In the genomic region with DNA sequence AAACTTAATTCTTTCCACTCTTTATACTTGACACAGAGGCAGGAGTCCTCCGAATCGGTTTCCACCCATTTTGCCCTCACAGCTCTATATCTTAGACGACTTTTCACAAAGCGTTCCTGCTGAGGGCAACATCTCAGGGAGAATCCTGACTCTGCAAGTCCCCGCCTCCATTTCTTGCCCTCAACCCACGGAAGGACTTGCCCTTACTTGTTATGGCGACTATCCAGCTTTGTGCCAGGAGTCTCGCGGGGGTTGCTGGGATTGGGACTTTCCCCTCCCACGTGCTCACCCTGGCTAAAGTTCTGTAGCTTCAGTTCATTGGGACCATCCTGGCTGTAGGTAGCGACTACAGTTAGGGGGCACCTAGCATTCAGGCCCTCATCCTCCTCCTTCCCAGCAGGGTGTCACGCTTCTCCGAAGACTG, we compare ENCODE assay signal across 8 mouse cellular contexts. TPM values are rescaled to one million over a fixed set of nuclear protein-coding genes. Genes with fewer than 3 reads are reported as not detected.
A peak's percentile ranks its signal among the peaks of the same experiment; 100 is the strongest.
DNase-seq lines count a peak whose midpoint lies in the region; ATAC-seq and TF ChIP-seq lines count a peak whose summit lies in the region.

A gene (minus strand): TSS at position 165 of the 424 bp plus-strand sequence.
A gene (plus strand): TSS at position 269 of the 424 bp plus-strand sequence.

- ATAC-seq in forebrain, embryonic 12.5 days (ENCODE audit: low FRiP score) = peak; percentile 64
- peak; percentile 69 for ATAC-seq in heart, postnatal 0 days (ENCODE audit: insufficient read depth, low read depth)
- ATAC-seq in liver, embryonic 16.5 days (ENCODE audit: low read depth) = peak; percentile 52
- peak; percentile 73 for ATAC-seq in neural tube, embryonic 13.5 days (ENCODE audit: low read depth)

- WGBS in forebrain, embryonic 12.5 days = 0% methylated on average over 13 of the region's 13 CpGs
- under 1% methylated on average over 13 of the region's 13 CpGs for WGBS in heart, postnatal 0 days
- WGBS in liver, embryonic 16.5 days (ENCODE audit: insufficient replicate concordance) = under 1% methylated on average over 13 of the region's 13 CpGs
- 1% methylated on average over 13 of the region's 13 CpGs for WGBS in neural tube, embryonic 13.5 days

- H3K9ac ChIP-seq in forebrain, embryonic 12.5 days = peak within 1 kb of the TSS; percentile 90
- peak within 1 kb of the TSS; percentile 77 for H3K9ac ChIP-seq in heart, postnatal 0 days (replicated peaks; ENCODE audit: low read depth, low read length)
- peak within 1 kb of the TSS; percentile 84 for H3K9ac ChIP-seq in liver, embryonic 16.5 days (ENCODE audit: low read depth, low read length)
- H3K9ac ChIP-seq in neural tube, embryonic 13.5 days = peak within 1 kb of the TSS; percentile 82

- H3K36me3 ChIP-seq in E14TG2a.4 (ENCODE audit: insufficient read depth, low read length) = peaks cover 60% of the 10 kb centered on the region
- peaks cover 12% of the 10 kb centered on the region for H3K36me3 ChIP-seq in forebrain, embryonic 12.5 days (replicated peaks)
- H3K36me3 ChIP-seq in heart, postnatal 0 days (replicated peaks; ENCODE audit: control insufficient read depth, insufficient read depth, low read length) = no peaks in the 10 kb centered on the region; the same call in none of the 2 replicates
- H3K36me3 ChIP-seq in liver, embryonic 16.5 days (ENCODE audit: control insufficient read depth, insufficient read depth) = no peaks in the 10 kb centered on the region
- no peaks in the 10 kb centered on the region for H3K36me3 ChIP-seq in neural tube, embryonic 13.5 days
- no peaks in the 10 kb centered on the region; the same call in 1 of the 2 replicates for H3K36me3 ChIP-seq in testis, adult 2 months (ENCODE audit: control insufficient read depth, insufficient read depth, low read length)

- TF ChIP-seq POLR2A in testis, adult 2 months (IDR thresholded peaks at IDR 0.05; ENCODE audit: control insufficient read depth, low read depth, low read length) = peak; percentile 84; the same call in 1 of the 2 replicates

- peak within 1 kb of the TSS; percentile 99 for H3K4me3 ChIP-seq in E14TG2a.4 (replicated peaks; ENCODE audit: low read length)
- H3K4me3 ChIP-seq in forebrain, embryonic 12.5 days (replicated peaks) = peak within 1 kb of the TSS; percentile 79
- H3K4me3 ChIP-seq in heart, postnatal 0 days (ENCODE audit: low read depth, low read length) = peak within 1 kb of the TSS; percentile 72
- H3K4me3 ChIP-seq in liver, embryonic 16.5 days (ENCODE audit: low read depth, low read length) = peak within 1 kb of the TSS; percentile 88
- H3K4me3 ChIP-seq in neural tube, embryonic 13.5 days = peak within 1 kb of the TSS; percentile 75
- H3K4me3 ChIP-seq in testis, adult 2 months (ENCODE audit: control insufficient read depth, low read depth, low read length) = peak within 1 kb of the TSS; percentile 91

- peak within 1 kb of the TSS; percentile 95 for H3K27ac ChIP-seq in forebrain, embryonic 12.5 days
- H3K27ac ChIP-seq in heart, postnatal 0 days (ENCODE audit: low read depth) = peak within 1 kb of the TSS; percentile 98
- peak within 1 kb of the TSS; percentile 97 for H3K27ac ChIP-seq in liver, embryonic 16.5 days (ENCODE audit: low read length)
- peak within 1 kb of the TSS; percentile 91 for H3K27ac ChIP-seq in neural tube, embryonic 13.5 days (replicated peaks)
- peak within 1 kb of the TSS; percentile 89 for H3K27ac ChIP-seq in testis, adult 2 months (ENCODE audit: control insufficient read depth, insufficient read depth, low read depth, low read length)

- DNase-seq in c-Kit-positive CD71-positive TER-119-positive erythroid progenitor cells, embryonic 14.5 days (ENCODE audit: low spot score) = peak; percentile 90
- DNase-seq in heart, postnatal 0 days (ENCODE audit: low spot score) = peak; percentile 97
- DNase-seq in kidney, postnatal 4 days = peak; percentile 90 to 94

- H3K4me1 ChIP-seq in E14TG2a.4 (replicated peaks; ENCODE audit: low read depth, low read length) = peaks cover 71% of the 10 kb centered on the region
- peaks cover 48% of the 10 kb centered on the region for H3K4me1 ChIP-seq in forebrain, embryonic 12.5 days
- peaks cover 20% of the 10 kb centered on the region; the same call in 1 of the 2 replicates for H3K4me1 ChIP-seq in heart, postnatal 0 days (ENCODE audit: control insufficient read depth, insufficient read depth)
- peaks cover 50% of the 10 kb centered on the region for H3K4me1 ChIP-seq in liver, embryonic 16.5 days (ENCODE audit: control insufficient read depth, low read depth, low read length)
- peaks cover 51% of the 10 kb centered on the region for H3K4me1 ChIP-seq in neural tube, embryonic 13.5 days (replicated peaks)
- H3K4me1 ChIP-seq in testis, adult 2 months (ENCODE audit: control insufficient read depth, insufficient read depth, low read length) = peaks cover 16% of the 10 kb centered on the region

- TF ChIP-seq EP300 in heart, postnatal 0 days (IDR thresholded peaks at IDR 0.05; ENCODE audit: low read depth) = peak; percentile 56; the same call in 1 of the 2 replicates

- peak within 1 kb of the TSS; percentile 84 for H3K4me2 ChIP-seq in forebrain, embryonic 12.5 days
- peak within 1 kb of the TSS; percentile 98 for H3K4me2 ChIP-seq in heart, postnatal 0 days (ENCODE audit: low read depth, low read length)
- H3K4me2 ChIP-seq in liver, embryonic 16.5 days (ENCODE audit: low read depth, low read length) = peak within 1 kb of the TSS; percentile 92
- H3K4me2 ChIP-seq in neural tube, embryonic 13.5 days = peak within 1 kb of the TSS; percentile 83

- no peak for TF ChIP-seq CTCF in E14TG2a.4 (conservative IDR thresholded peaks at IDR 0.05; ENCODE audit: low read length)
- TF ChIP-seq CTCF in heart, postnatal 0 days (IDR thresholded peaks at IDR 0.05; ENCODE audit: low read depth) = no peak
- TF ChIP-seq CTCF in testis, adult 2 months (IDR thresholded peaks at IDR 0.05; ENCODE audit: control insufficient read depth, insufficient read depth, insufficient replicate concordance, low read depth, low read length) = no peak

- H3K27me3 ChIP-seq in E14TG2a.4 (ENCODE audit: insufficient read depth, low read length) = no peaks in the 10 kb centered on the region
- no peaks in the 10 kb centered on the region for H3K27me3 ChIP-seq in forebrain, embryonic 12.5 days
- no peaks in the 10 kb centered on the region for H3K27me3 ChIP-seq in heart, postnatal 0 days (ENCODE audit: control insufficient read depth, insufficient read depth, low read length)
- no peaks in the 10 kb centered on the region for H3K27me3 ChIP-seq in liver, embryonic 16.5 days (ENCODE audit: control insufficient read depth, insufficient read depth, low read depth, low read length)
- no peaks in the 10 kb centered on the region for H3K27me3 ChIP-seq in neural tube, embryonic 13.5 days
- no peaks in the 10 kb centered on the region for H3K27me3 ChIP-seq in testis, adult 2 months (ENCODE audit: control insufficient read depth, insufficient read depth, low read length)

- no peaks in the 10 kb centered on the region for H3K9me3 ChIP-seq in E14TG2a.4 (ENCODE audit: low read length)
- no peaks in the 10 kb centered on the region for H3K9me3 ChIP-seq in forebrain, embryonic 12.5 days
- H3K9me3 ChIP-seq in heart, postnatal 0 days (replicated peaks; ENCODE audit: control insufficient read depth, low read length) = no peaks in the 10 kb centered on the region
- H3K9me3 ChIP-seq in liver, embryonic 16.5 days (replicated peaks; ENCODE audit: control insufficient read depth, low read length) = no peaks in the 10 kb centered on the region
- no peaks in the 10 kb centered on the region for H3K9me3 ChIP-seq in neural tube, embryonic 13.5 days

RNA-seq across cellular contexts. Expression of the first gene that starts in this region (rescaled TPM):
- 33.0 and 36.0 TPM in 2 replicates for polyA plus RNA-seq in forebrain, embryonic 12.5 days (2016; fragmentation: Nextera tagmentation; extraction: Ambion mirVana)
- total RNA-seq in heart, postnatal 0 days (2014; rRNA removed; ENCODE audit: low replicate concordance) = 12.4 and 18.7 TPM in 2 replicates
- polyA plus RNA-seq in heart, postnatal 0 days (2015; fragmentation: Nextera tagmentation; extraction: Ambion mirVana) = 6.7 and 7.8 TPM in 2 replicates
- polyA plus RNA-seq in liver, embryonic 16.5 days (2015; fragmentation: Nextera tagmentation; extraction: Ambion mirVana) = 14.6 and 15.5 TPM in 2 replicates
- polyA plus RNA-seq in neural tube, embryonic 13.5 days (2015; fragmentation: Nextera tagmentation; extraction: Ambion mirVana) = 18.1 and 19.7 TPM in 2 replicates
- polyA plus RNA-seq in testis, adult 2 months (2012; rRNA removed) = 9.5 and 9.7 TPM in 2 replicates

RNA-seq across cellular contexts. Expression of the second gene that starts in this region (rescaled TPM):
- polyA plus RNA-seq in forebrain, embryonic 12.5 days (2016; fragmentation: Nextera tagmentation; extraction: Ambion mirVana) = 120 and 124 TPM in 2 replicates
- 33.6 and 35.9 TPM in 2 replicates for total RNA-seq in heart, postnatal 0 days (2014; rRNA removed; ENCODE audit: low replicate concordance)
- polyA plus RNA-seq in heart, postnatal 0 days (2015; fragmentation: Nextera tagmentation; extraction: Ambion mirVana) = 31.5 and 32.6 TPM in 2 replicates
- 55.5 and 55.8 TPM in 2 replicates for polyA plus RNA-seq in liver, embryonic 16.5 days (2015; fragmentation: Nextera tagmentation; extraction: Ambion mirVana)
- polyA plus RNA-seq in neural tube, embryonic 13.5 days (2015; fragmentation: Nextera tagmentation; extraction: Ambion mirVana) = 76.0 and 77.6 TPM in 2 replicates
- polyA plus RNA-seq in testis, adult 2 months (2012; rRNA removed) = 22.1 TPM in 2 replicates

Comparison
In these comparisons a context has a peak if more than half of its experiments do, and no peak if none do; other contexts are left out.
1. Peak in every context shown above with its lines: DNase-seq, ATAC-seq, H3K4me3 ChIP-seq and H3K27ac ChIP-seq.